Mouse (Mus musculus): ENCODE measurements at regions not wholly inside any gene's neighbourhood (a gene's known extent, or its start where the extent isn't known, plus 50 kb on each side); places are given as distances from the start of the nearest gene placed in this dataset.

DNA sequence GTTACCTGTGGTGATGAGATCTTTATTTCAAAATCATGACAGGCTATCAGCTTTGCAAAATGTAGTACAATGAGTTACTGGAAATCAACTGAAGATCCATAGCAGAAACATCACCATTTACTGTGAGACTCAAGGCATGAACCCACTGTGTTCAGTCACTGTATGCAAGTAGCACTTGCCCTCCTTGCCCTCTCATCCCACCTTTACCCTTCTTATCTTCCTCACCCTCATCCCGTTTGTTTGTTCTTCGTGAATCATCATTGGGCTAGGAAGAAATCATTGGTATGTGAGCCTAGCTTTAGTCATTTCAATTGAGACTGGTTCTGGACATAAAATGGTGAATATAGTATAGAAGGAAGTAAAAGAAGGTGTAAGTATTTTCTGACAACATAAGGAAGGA, 223.6 kb downstream of the Gm5447 start:
- TF ChIP-seq USF1 (IDR thresholded peaks at IDR 0.05; ENCODE audit: low read depth) (no peak), POLR2A (IDR thresholded peaks at IDR 0.05; ENCODE audit: insufficient read length, low read depth) (no peak), CEBPB (IDR thresholded peaks at IDR 0.05; ENCODE audit: insufficient read depth, poor library complexity, severe bottlenecking) (no peak), SRF (IDR thresholded peaks at IDR 0.05; ENCODE audit: control insufficient read depth, insufficient read length, low read depth) (no peak), TCF3 (IDR thresholded peaks at IDR 0.05; ENCODE audit: insufficient read length, low read depth) (no peak), E2F4 (IDR thresholded peaks at IDR 0.05; ENCODE audit: insufficient read depth) (no peak), MYOG (IDR thresholded peaks at IDR 0.05; ENCODE audit: control insufficient read depth in 1 of 3, insufficient read depth in 1 of 3, insufficient read length in 2 of 3, low read depth in 2 of 3) (no peak)

All from myocyte (in vitro differentiated cells).